Mouse (Mus musculus) heart, embryonic 16.5 days (tissue): ENCODE measurements at regions not wholly inside any gene's neighbourhood (a gene's known extent, or its start where the extent isn't known, plus 50 kb on each side); places are given as distances from the start of the nearest gene placed in this dataset.

Experiments used
- ATAC-seq: fragments of 200-750 bp; cut with Nextera tagmentation; replicated peaks from 2 replicates; pipeline ENCODE4 v1.8.0; 2017; ENCODE audit warnings: moderate number of reproducible peaks; ENCODE audit not compliant: insufficient read depth, low FRiP score; ENCODE audit errors: extremely low read depth
- H3K27ac ChIP-seq: fragments of 300-500 bp; sonication (generic); 2 replicates; pipeline ENCODE4 v1.5.1; 2014; ENCODE audit warnings: mild to moderate bottlenecking, low read length, control low read depth, moderate library complexity
- H3K27me3 ChIP-seq: fragments of 300-500 bp; sonication (generic); 2 replicates; pipeline ENCODE4 v1.6.1; 2014; ENCODE audit warnings: low read length, mixed read lengths; ENCODE audit not compliant: control insufficient read depth, insufficient read depth
- H3K36me3 ChIP-seq: fragments of 300-500 bp; sonication (generic); 2 replicates; pipeline ENCODE4 v1.6.1; 2014; ENCODE audit not compliant: control insufficient read depth, insufficient read depth
- H3K4me1 ChIP-seq: fragments of 300-500 bp; sonication (generic); 2 replicates; pipeline ENCODE4 v1.6.1; 2014; ENCODE audit warnings: low read length, mixed read lengths; ENCODE audit not compliant: control insufficient read depth, insufficient read depth
- H3K4me2 ChIP-seq: fragments of 300-500 bp; sonication (generic); 2 replicates; pipeline ENCODE4 v1.6.1; 2014; ENCODE audit warnings: low read depth, mild to moderate bottlenecking, control low read depth, low read length
- H3K4me3 ChIP-seq: fragments of 300-500 bp; sonication (generic); 2 replicates; pipeline ENCODE4 v1.5.1; 2014; ENCODE audit warnings: mild to moderate bottlenecking, control low read depth, low read length
- H3K9ac ChIP-seq: fragments of 300-500 bp; sonication (generic); 2 replicates; pipeline ENCODE4 v1.6.1; 2014; ENCODE audit warnings: low read length, control low read depth
- H3K9me3 ChIP-seq: fragments of 300-500 bp; sonication (generic); replicated peaks from 2 replicates; pipeline ENCODE4 v1.6.1; 2016; ENCODE audit warnings: low read length; ENCODE audit not compliant: control insufficient read depth
- WGBS: fragments of 180-500 bp; shearing (Covaris S2); extraction: QIAGEN DNeasy Blood & Tissue Kit; methylation state at CpG from one replicate; pipeline ENCODE4 v1.1.7; 2014; 5-methylcytosine and 5-hydroxymethylcytosine counted together

GRCm38 (mm10) chr13:70978547-70979307, 137.1 kb upstream of the Adamts16 start:
- no peak for ATAC-seq
- no peak overlapping the region for H3K27ac ChIP-seq
- no peak overlapping the region for H3K9ac ChIP-seq
- 86% methylated on average over 4 of the region's 5 CpGs for WGBS
- H3K4me1 ChIP-seq: no peaks in the 10 kb centered on the region
- no peak overlapping the region for H3K4me2 ChIP-seq
- H3K9me3 ChIP-seq: no peaks in the 10 kb centered on the region
- no peaks in the 10 kb centered on the region for H3K36me3 ChIP-seq
- no peaks in the 10 kb centered on the region for H3K27me3 ChIP-seq
- H3K4me3 ChIP-seq: no peak overlapping the region

- H3K36me3 ChIP-seq: no peaks in the 10 kb centered on the region
- no peak overlapping the region for H3K9ac ChIP-seq
- WGBS: 79% methylated on average over 9 of the region's 9 CpGs
- no peak overlapping the region for H3K4me3 ChIP-seq
- no peak overlapping the region for H3K27ac ChIP-seq
- H3K4me2 ChIP-seq: no peak overlapping the region
- no peak for ATAC-seq
- no peaks in the 10 kb centered on the region for H3K27me3 ChIP-seq
- H3K4me1 ChIP-seq: peaks cover 3% of the 10 kb centered on the region; the same call in 1 of the 2 replicates
- H3K9me3 ChIP-seq: no peaks in the 10 kb centered on the region
These were observed 128.0 kb upstream of the Adamts16 start for GRCm38 (mm10) chr13:70969596-70969995.

DNA sequence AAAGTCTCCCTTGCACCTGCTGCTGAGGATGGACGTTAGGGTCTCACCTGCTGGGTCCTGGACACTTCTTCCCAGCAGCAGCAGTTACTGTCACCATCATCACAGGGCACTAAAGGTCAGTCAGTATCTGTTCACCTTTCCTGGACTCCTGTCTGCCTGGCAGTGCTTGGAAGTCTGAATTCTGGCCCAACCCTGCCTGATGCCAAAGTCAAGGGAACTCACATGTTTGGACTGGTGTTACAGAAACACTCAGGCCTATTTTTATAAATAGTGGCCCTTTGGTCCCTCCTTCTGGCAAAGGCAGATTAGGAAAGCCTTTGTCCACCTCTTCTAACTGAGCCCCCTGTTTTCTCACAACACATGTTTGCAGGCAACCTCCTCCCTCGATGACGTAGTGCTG, 126.2 kb upstream of the Adamts16 start:
- no peaks in the 10 kb centered on the region for H3K9me3 ChIP-seq
- no peaks in the 10 kb centered on the region for H3K27me3 ChIP-seq
- H3K4me3 ChIP-seq: no peak overlapping the region
- no peak overlapping the region for H3K9ac ChIP-seq
- H3K4me1 ChIP-seq: peaks cover 3% of the 10 kb centered on the region; the same call in 1 of the 2 replicates
- no peak overlapping the region for H3K4me2 ChIP-seq
- no peak for ATAC-seq
- H3K27ac ChIP-seq: no peak overlapping the region
- WGBS: 68% methylated on average over 3 of the region's 3 CpGs
- no peaks in the 10 kb centered on the region for H3K36me3 ChIP-seq

- Histone ChIP-seq H3K4me1 (peaks cover 3% of the 10 kb centered on the region; the same call in 1 of the 2 replicates), H3K36me3 (no peaks in the 10 kb centered on the region), H3K9me3 (no peaks in the 10 kb centered on the region), H3K4me3 (no peak overlapping the region), H3K9ac (no peak overlapping the region), H3K27me3 (no peaks in the 10 kb centered on the region), H3K27ac (no peak overlapping the region), H3K4me2 (no peak overlapping the region)
- 66% methylated on average over 2 of the region's 2 CpGs for WGBS
- ATAC-seq: no peak
These were observed 121.8 kb upstream of the Adamts16 start for GRCm38 (mm10) chr13:70963384-70963783.

- WGBS: 67% methylated on average over 7 of the region's 7 CpGs
- no peaks in the 10 kb centered on the region for H3K27me3 ChIP-seq
- no peak overlapping the region for H3K27ac ChIP-seq
- H3K4me2 ChIP-seq: no peak overlapping the region
- no peak for ATAC-seq
- H3K9me3 ChIP-seq: no peaks in the 10 kb centered on the region
- H3K36me3 ChIP-seq: no peaks in the 10 kb centered on the region
- H3K9ac ChIP-seq: no peak overlapping the region
- no peak overlapping the region for H3K4me3 ChIP-seq
- H3K4me1 ChIP-seq: no peaks in the 10 kb centered on the region
These were observed 92.9 kb upstream of the Adamts16 start for GRCm38 (mm10) chr13:70934309-70935037.

- H3K9ac ChIP-seq: no peak overlapping the region
- no peaks in the 10 kb centered on the region for H3K36me3 ChIP-seq
- no peak for ATAC-seq
- no peaks in the 10 kb centered on the region for H3K4me1 ChIP-seq
- H3K4me2 ChIP-seq: no peak overlapping the region
- WGBS: 78% methylated on average over 1 of the region's 1 CpGs
- no peaks in the 10 kb centered on the region for H3K27me3 ChIP-seq
- H3K4me3 ChIP-seq: no peak overlapping the region
- H3K9me3 ChIP-seq: no peaks in the 10 kb centered on the region
- H3K27ac ChIP-seq: no peak overlapping the region
These were observed 72.2 kb upstream of the Adamts16 start for GRCm38 (mm10) chr13:70913834-70914233.

GRCm38 (mm10) chr13:70910934-70911333, 69.3 kb upstream of the Adamts16 start:
- no peaks in the 10 kb centered on the region for H3K27me3 ChIP-seq
- no peaks in the 10 kb centered on the region for H3K4me1 ChIP-seq
- H3K27ac ChIP-seq: no peak overlapping the region
- no peak overlapping the region for H3K4me2 ChIP-seq
- no peak overlapping the region for H3K4me3 ChIP-seq
- H3K36me3 ChIP-seq: no peaks in the 10 kb centered on the region
- H3K9ac ChIP-seq: no peak overlapping the region
- no peak for ATAC-seq
- H3K9me3 ChIP-seq: no peaks in the 10 kb centered on the region

DNA sequence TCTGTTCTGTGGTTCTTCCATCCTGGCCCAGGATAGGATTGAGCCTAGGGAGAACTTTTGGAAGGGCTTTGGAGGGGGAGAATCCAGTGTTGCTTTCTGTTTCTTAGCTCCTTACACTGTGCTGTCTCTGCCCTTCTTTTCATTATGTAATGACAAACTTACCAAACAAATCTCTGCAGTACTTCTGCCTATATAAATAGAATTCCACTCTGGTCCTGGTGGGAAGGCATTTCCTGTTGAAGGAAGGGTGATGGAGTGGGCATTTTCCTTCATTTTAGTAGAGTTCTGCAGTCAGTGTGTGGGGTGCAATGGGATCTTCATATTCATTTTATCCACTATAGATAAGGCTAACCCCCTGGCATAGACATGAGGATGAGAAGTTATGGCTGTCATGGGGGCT, 63.2 kb upstream of the Adamts16 start:
- Histone ChIP-seq H3K9ac (no peak overlapping the region), H3K36me3 (no peaks in the 10 kb centered on the region), H3K4me3 (no peak overlapping the region), H3K4me2 (no peak overlapping the region), H3K27me3 (no peaks in the 10 kb centered on the region), H3K9me3 (no peaks in the 10 kb centered on the region), H3K4me1 (no peaks in the 10 kb centered on the region), H3K27ac (no peak overlapping the region)
- ATAC-seq: no peak

DNA sequence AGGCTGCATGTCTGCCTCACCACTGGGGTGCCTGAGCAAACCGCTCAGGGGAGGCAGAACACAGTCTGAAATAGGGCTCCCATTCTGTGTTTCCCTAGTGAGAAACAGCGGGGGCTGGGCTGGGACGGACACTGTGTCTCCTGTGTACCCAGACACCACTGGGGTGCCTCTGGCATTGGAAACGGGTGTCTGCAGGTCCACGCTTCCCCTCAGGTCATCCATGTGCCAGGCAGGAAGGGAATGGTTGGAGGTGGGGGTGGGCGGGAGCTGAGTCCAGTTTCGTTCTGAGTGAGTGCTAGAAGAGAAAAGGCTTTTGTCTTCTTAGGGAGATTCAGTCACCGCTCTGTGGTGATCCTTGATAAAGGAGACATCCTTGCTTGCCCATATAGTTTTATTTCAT, 62.2 kb upstream of the Adamts16 start:
- no peaks in the 10 kb centered on the region for H3K36me3 ChIP-seq
- 69% methylated on average over 8 of the region's 8 CpGs for WGBS

More for the DNA sequence above, 62.2 kb upstream of the Adamts16 start:
- H3K4me1 ChIP-seq: no peaks in the 10 kb centered on the region
- no peak overlapping the region for H3K4me3 ChIP-seq
- ATAC-seq: no peak
- H3K9ac ChIP-seq: no peak overlapping the region
- no peaks in the 10 kb centered on the region for H3K9me3 ChIP-seq
- no peaks in the 10 kb centered on the region for H3K27me3 ChIP-seq
- no peak overlapping the region for H3K27ac ChIP-seq
- H3K4me2 ChIP-seq: no peak overlapping the region
